Mouse (Mus musculus): ENCODE data around the gene G430095P16Rik.

The G430095P16Rik gene

DNA sequence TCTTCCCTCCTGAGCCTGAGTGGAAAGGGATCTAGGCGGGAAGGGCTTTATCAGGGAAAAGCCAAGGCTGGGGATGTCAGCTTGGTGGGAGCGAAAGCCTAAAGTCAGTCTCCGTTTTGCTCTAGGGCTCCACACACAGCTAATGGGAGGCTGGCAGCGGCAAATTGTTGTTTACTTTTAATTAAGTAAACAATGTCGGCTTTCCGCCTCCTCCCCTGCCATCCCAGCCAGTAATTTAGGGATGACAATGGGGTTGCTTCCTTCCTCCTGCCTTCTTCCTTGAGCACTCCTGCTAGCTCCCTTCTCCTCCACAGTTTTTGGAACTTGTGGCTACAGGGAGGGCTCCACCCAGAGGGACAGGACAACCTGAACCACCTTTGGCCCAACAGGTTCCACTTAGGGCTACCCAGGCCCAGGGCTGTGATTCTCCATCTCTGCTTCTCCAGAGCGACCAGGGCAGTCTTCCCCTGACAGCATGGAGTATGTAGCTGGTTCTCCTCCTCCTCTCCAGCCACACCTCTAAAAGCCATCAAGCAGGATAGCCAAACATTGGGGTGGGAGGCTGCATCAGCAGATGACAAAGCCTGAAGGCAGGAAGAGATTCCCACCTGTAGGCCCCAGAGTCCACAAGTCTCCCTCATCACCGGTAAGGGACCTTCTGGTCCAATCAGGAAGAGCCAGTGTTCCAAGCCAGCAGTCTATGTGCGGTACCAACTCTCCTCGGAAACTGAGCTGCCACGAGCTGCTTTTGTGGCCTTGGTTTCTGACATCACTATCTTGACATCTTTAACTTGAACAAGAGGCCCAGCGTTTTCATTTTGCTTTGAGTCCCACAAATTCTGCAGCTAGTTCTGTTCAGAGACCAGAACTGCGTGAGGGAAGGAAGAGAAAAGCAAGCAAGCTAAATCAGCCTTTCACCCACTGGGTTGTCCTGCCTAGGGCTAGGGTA lies 18.4 kb downstream of the G430095P16Rik start:
- no peak for DNase-seq (ENCODE audit: low read depth, low spot score)

DNA sequence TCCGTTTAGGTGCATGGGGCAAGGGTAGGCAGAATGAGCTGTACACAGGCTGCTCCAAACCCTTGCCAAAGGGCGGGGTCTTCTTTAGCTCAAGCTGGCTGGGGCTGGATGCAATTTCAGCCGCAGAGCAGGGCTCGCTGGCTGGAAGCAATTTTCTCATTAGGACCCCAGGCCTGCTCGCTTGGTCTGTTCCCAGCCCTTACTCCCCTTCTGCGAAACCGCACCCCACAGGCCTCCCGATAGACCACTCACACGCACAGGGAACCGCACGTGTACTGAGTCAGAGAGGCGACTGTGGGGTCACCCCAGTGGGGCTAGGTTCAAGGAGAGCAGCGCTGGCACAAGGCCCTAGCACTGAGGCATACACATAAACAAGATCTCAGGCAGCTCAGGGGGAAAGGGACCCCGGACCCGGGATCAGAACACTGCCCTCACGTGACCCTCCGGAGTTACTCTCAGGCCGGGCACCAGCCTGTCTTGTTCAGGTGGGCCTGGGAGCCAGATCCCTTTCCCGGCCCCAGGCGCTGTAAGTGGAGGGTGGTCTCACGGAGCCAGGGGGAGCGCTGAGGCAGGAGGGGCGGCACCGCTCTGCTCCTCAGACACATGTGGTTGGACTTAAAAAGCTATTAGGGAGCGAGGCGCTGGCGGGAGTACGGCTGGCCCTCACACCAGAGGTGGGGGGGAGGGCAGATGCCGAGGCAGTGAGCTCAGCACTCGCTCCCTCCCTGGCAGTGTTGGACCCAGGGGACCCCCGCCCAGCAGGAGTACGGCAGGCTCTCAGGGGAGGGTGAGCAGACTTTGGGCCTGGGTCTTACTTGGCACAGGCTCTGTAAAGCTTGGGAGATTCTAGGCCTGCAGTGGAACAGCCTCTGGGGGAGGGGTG lies 19.6 kb downstream of the G430095P16Rik start:
- peak; percentile 47 for DNase-seq (ENCODE audit: low read depth, low spot score)

DNA sequence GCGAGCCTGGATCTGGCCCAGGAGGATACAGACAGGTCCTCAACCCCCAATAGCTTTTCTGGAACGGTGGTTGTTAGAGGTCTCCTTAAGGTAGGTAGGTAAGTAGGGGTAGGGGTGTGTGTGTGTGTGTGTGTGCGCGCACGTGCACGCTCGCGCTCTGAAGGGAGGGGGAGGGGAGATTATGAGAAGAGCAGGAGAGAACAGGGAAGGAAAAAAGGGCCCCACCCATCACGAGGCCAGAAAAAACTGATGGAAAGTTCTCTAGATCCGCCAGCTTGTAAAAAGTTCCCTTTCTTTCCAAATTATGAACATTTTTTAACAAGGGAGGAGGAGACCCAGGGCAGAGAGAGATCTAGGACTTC lies 20.2 kb downstream of the G430095P16Rik start:
- no peak for DNase-seq (ENCODE audit: low read depth, low spot score)

DNA sequence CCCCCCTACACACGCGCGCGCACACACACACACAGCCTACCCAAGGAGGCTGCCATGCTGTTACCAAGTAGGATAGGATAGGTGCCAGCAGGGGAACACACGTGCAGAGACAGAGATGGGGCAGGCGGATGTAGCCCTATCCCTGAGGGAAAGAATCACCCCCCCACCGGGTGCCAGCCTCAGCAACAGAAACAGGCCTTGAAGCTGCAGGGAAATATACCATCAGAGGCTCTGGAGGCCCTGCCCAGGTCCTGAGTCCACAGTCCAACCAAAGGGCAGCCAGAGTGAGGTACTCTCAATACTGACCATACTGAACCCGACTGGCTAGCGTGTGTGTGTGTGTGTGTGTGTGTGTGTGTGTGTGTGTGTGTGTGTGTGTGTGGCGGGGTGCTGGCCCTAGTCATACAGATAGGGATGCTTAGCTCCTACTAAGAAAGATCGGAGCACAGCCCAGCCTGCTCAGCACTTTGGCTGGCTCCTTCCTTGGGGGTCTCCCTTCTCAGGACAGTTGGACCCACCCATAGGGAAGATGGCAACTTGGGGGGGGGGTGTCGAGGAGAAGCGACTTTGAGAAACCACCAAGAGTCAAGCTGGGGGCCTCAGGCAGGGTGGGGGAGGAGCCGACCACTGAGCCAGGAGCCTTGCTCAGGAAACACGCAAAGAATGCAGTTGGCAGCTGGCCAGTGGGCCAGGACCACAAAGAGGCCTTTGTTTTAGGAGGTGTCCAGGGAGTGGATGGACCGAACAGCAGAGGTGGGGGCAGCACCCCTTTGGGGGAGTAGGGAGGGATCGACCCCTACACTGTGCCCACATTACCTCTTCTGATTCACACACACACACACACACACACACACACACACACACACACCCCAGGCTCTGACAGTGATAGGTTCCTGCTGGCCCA lies 21.0 kb downstream of the G430095P16Rik start:
- DNase-seq (ENCODE audit: low read depth, low spot score): no peak

DNA sequence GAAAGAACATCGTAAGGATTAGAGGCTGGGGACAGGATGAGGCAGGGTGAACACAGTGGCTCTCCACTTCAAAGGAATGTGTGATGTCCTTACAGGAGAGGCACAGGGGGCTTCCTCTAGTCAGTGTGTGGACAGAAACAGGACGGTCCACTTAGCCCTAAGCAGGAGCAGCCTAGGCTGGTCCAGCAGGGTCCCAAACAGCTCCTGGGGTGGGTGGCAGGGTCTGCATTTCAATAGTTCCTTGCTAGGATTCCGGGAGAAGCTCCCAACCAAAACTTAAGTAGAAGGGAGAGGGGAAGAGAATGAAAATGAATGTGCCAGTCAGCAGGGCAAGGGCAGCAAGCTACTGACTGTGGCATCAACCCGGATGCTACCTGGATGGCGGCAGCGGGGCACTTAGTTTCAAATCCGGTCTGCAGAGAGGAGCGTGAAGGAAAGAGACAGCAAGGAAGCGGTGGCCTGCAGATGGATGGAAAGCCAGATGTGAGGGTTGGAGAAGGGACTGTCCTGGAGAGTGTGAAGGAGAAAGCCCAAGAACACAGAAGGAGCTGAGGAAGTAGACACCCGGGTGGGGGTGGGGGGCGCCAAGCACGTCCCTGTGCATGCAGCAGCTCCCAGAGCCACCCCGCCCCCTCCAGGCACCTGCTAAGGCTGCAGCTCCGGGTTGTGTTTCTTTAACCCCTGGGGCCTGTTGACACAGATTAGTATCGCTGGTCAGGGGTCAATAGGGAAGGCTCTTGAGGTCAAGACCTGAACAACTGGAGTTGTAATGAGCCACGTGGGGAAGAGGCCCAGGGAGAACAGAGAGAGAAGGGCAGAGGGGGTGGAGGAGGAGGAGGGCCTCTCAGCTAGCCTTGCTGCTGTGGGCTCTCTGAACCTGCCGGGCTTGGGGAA lies 22.5 kb downstream of the G430095P16Rik start:
- DNase-seq (ENCODE audit: low read depth, low spot score): peak; percentile 41

DNA sequence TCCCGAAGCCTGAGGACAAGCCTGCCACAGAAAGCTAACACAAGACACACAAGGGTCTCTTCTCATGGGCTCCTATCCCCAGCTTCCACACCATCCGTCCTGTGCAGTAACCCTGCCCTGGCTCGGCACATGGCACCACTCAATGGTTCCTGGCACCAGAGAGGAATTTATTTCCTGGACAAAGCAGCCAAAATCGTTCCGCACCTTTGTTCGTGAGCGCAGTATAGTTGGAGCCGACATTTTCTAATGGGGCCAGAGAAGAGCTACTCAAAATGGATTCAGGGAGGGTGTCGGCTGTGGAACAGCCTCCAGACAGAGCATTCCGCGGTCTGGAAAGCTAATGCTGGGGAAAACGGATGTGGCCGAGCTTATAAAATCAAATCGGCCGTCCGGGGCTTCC lies 26.7 kb downstream of the G430095P16Rik start:
- DNase-seq (ENCODE audit: low read depth, low spot score): no peak

DNA sequence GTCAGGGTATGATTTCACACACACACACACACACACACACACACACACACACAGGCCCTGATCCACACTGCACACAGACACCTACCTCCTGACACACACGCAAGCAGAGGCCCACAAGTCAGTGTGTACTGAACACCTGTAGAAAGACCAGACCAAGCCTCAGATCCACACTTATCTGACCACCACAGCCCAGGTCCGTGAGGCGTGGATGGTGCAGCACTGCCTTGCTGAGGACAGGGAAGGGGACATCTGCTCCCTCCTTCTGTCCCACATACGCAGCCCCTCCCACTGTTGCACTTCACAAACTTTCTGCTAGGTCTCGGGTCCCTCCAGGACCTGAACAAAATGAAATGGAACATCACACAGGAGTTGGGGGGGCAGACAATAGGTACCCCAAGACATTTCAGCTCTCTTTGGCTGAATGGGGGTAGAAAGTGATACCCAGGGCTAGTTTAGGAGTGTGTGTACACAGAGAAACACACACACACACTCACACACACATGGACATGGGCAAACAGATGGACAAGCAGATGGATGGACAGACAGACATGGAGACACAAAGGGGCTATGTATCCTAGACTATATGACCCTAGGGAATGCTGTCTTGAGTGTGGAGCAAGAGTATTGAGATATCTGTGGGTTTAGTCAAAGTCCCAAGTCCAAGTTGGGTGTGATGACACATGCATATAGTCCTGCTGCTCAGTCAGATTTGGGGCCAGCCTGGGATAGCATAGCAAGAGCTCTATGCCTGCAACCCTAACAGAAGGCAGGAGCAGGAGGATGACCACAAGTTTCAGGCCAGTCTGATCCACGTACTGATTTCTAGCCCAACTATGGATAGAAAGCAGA lies 30.2 kb downstream of the G430095P16Rik start:
- no peak for DNase-seq (ENCODE audit: low read depth, low spot score)

DNA sequence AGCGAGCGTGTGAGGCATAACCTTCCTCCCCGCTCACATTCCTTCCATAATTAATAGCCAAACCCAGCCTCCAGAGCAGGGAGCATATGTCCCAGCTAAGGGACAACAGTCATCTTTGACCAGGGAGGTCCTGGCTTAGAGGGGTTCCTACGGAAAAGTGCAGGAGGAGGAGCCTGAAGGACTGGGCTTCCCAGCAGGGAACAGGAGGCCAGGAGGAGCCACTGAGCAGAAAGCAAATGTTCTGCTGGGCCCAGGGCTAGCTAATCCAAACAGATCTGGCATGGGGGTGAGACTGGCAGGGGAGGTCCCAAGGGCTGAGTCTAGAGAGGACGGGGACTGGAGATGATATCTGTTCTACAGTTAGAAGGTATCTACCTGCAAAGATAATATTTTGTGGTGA lies 34.7 kb downstream of the G430095P16Rik start:
- DNase-seq (ENCODE audit: low read depth, low spot score): no peak

DNA sequence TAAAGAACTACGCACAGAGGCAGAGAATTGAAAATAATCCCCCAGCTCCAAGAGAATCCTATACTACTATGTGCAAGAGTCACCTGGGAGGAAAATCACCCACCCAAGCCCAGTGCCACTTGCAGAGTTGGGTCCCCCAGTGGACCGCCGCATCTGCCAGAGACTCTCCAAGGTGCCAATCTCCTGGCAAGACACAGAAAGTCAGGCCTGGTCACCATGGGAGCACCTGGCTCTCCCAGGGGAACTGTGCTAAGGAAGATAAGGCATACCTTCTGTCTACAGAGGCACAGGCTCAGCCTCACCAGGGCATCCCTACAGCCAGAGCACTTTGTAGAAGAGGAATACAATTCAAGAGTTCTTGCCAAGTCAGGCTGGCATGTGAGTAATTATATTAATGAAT lies 35.5 kb downstream of the G430095P16Rik start:
- DNase-seq (ENCODE audit: low read depth, low spot score): no peak

DNA sequence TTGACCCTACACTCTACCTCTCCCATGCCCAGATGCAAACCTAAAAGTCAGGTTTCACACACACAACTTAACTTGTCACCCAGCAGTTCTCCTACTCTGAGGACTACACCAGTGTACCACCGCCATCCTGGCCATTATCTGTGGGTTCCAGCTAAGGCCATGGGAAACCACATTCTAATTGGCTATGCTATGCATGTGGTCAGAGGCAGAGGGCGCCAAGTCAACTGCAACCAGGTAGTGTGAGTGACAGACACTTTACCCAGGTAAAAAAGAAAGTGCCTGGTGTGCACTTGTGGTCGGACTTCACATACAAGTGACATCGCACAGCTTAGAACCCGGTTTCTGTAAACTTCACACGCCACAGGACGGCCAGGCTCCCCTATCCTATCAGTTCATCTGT lies 36.3 kb downstream of the G430095P16Rik start:
- no peak for DNase-seq (ENCODE audit: low read depth, low spot score)

DNA sequence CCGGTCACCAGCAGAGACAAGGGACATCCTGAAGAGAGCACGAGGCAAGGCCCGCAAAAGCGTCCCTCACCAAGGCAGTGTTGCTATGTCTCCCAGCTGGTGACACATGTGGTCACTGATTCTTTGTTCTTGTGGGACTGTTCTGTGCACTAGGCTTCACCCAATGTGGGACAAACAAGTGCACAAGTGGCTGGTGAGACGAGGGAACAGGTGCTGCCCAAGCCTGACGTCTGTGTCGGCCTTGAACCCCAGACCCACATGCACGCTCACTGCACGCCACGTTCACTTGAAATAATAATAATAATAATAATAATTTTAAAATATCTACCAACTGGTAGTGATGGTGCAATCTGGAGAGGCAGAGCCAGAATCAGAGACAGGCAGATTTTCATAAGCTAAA lies 36.9 kb downstream of the G430095P16Rik start:
- no peak for DNase-seq (ENCODE audit: low read depth, low spot score)

DNA sequence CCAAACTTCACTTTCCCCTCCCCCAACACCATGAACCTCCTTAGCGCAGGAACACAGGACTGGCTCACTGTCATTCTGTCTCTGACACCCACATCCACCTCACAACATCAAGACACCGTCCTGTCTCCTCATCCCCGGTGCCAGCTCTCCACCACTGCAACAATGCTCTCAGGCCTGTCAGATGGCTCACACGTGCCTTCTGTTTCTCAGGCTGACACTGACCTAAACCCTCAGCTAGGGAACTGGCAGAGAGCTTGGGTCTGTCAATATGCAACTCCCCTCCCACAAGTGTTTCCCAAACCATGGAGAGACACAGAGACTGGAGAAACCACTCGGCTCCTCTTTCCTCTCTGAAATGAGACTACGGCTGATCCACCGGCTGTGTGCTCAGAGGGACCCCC lies 37.6 kb downstream of the G430095P16Rik start:
- no peak for DNase-seq (ENCODE audit: low read depth, low spot score)

DNA sequence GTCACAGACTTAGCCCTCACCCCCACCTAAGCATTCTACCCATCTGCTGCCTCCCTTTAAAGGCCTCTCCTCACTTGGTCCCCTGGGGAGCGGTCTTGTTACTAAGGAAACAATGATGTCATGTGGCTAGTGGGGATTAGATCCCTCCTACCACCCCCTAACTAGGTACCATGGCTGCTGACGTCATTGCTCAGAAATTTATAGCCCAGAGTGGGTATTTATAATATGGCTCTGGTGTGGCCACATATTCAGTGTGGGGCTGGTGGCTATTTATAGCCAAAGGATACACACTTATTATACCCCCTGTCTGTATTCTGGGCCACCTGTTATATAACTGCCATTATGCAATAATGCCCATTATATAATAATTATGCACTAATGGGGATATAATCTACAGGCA lies 38.1 kb downstream of the G430095P16Rik start:
- DNase-seq (ENCODE audit: low read depth, low spot score): no peak

DNA sequence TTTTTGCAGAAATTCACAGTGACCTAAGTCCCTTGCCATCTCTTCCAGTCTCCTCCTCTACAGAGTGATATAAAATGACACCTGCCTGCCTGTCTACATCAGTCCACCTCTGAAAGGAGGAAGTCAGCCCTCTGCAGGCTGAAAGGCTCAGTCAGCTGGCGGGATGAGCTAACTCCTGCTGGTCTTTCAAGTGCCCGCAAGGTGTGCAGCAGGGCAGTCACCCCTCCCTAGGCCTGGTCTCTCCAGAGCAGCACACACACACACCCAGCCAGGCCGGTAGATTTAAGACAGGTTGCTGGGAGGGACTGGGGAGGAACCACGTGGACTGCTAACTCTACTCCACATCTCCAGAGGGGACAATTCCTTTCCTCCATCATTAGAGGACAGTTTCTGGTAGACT lies 41.3 kb downstream of the G430095P16Rik start:
- DNase-seq (ENCODE audit: low read depth, low spot score): no peak

DNA sequence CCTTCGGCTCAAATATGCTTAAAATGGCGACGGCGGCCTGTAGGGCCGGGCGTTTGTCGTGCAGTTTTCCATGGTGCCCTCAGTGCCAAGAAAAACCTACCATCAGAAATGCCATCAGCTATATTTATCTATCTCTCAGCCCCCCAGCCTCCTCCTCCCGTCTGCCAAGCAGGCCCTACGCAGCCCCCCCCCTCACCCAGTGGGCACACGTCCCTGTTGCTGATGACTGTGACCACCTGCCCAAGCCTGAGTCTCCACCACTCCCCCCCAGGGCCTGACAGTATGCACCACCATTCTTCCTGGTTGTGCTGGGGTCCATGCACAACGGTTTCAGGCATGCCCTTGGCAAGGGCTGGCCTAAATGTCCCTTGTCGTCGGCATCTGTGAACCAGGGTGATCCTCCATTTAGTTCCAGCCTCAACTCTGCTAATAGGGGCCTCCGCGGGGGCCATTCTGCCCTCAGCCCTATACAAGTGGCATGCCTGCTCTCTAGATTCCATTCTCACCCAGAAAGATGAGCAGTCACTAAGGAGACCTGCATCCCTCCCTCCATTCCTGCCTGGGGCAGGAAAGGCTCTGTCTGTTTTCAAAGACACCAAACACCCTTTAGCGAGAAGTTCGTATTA lies 42.2 kb downstream of the G430095P16Rik start:
- no peak for DNase-seq (ENCODE audit: low read depth, low spot score)

DNA sequence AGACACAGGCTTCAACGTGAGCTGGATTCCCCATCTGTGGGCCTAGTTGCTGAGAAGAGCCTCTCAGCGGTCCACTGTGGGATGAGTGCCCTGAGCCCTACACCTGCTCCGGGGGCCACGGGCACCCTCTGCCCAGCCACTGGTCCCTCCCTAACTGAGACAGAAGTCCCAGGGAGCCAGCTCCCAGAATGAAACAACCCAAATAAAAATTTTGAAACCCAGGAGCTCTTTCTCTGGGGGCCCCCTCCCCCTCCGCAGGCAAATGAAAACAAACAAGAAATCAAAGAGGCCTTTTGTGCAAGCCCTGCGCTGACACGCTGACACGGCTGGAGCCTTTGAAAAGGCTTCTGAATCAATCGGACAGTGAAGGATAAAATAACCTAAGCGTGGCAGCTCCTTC lies 42.8 kb downstream of the G430095P16Rik start:
- no peak for DNase-seq (ENCODE audit: low read depth, low spot score)

DNA sequence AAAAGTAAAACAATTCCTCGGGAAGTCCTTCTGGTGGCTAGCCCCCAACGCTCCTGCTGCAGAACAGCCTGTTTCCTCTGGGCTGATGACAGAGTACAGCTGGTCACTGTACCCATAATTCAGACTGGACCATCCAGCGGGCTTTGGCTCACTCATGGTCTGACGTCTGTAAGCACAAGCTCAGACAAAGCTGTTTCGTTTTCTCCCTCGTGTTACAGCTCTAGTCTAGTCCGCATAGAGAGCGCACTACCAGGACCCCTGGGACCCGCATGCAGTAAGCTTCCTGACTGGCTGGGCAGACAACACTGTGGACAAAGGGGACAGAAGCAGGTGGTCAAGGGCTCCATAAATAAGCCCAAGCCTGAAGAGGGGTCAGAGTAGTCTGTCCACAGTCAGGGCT lies 43.6 kb downstream of the G430095P16Rik start:
- no peak for DNase-seq (ENCODE audit: low read depth, low spot score)

DNA sequence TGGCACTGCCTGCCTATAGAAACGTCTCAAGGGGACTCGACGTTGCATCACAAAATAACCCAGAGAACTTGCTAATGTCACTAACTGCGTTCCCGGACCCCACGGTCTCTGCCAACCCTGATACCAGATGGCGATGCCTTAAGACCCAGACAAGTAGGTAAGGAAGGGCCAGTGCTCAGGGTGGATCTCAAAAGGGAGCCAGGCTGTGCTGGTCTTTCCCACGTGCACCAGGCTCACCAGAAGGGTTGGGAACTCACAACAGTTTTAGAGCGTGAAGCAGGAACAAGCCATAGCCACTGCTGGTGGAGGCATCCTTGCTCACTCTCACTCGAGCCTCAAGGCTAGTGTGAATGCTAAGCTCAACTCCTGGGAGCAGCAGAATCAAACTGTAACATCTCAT lies 44.4 kb downstream of the G430095P16Rik start:
- DNase-seq (ENCODE audit: low read depth, low spot score): no peak
